Mouse (Mus musculus) lung, embryonic 14.5 days (tissue): ENCODE results near the gene Gngt1. TPM values are rescaled to one million over a fixed set of nuclear protein-coding genes. Genes with fewer than 3 reads are reported as not detected.

Source experiments
- ATAC-seq: fragments of 200-750 bp; cut with Nextera tagmentation; 2 replicates; pipeline ENCODE4 v1.8.0; 2017; ENCODE audit warnings: mild to moderate bottlenecking, moderate TSS enrichment, moderate library complexity; ENCODE audit not compliant: insufficient read depth
- DNase-seq: peaks from one replicate; pipeline ENCODE4 v3.0.0-alpha.2; 2015
- H3K27ac ChIP-seq: fragments of 300-500 bp; sonication (generic); 2 replicates; pipeline ENCODE4 v1.5.1; 2014; ENCODE audit warnings: low read depth, mild to moderate bottlenecking, moderate library complexity
- H3K27me3 ChIP-seq: fragments of 300-500 bp; sonication (generic); 2 replicates; pipeline ENCODE4 v1.6.1; 2014; ENCODE audit warnings: low read length, control low read depth; ENCODE audit not compliant: insufficient read depth
- H3K36me3 ChIP-seq: fragments of 300-500 bp; sonication (generic); 2 replicates; pipeline ENCODE4 v1.6.1; 2014; ENCODE audit warnings: control low read depth; ENCODE audit not compliant: insufficient read depth
- H3K4me1 ChIP-seq: fragments of 300-500 bp; sonication (generic); 2 replicates; pipeline ENCODE4 v1.6.1; 2014; ENCODE audit warnings: antibody characterized with exemption, control low read depth; ENCODE audit not compliant: insufficient read depth
- H3K4me2 ChIP-seq: fragments of 300-500 bp; sonication (generic); 2 replicates; pipeline ENCODE4 v1.6.1; 2014; ENCODE audit warnings: mild to moderate bottlenecking
- H3K4me3 ChIP-seq: fragments of 300-500 bp; sonication (generic); 2 replicates; pipeline ENCODE4 v1.5.1; 2014; ENCODE audit warnings: low read depth, low read length
- H3K9ac ChIP-seq: fragments of 300-500 bp; sonication (generic); 2 replicates; pipeline ENCODE4 v1.6.1; 2014
- H3K9me3 ChIP-seq: fragments of 300-500 bp; sonication (generic); 2 replicates; pipeline ENCODE4 v1.6.1; 2016; ENCODE audit warnings: low read depth, low read length, control low read depth
- CTCF ChIP-seq: IDR thresholded peaks from 2 replicates; pipeline ENCODE4 v1.5.1; 2016; ENCODE audit warnings: antibody characterized with exemption, low read depth
- WGBS: fragments of 180-500 bp; shearing (Covaris S2); extraction: QIAGEN DNeasy Blood & Tissue Kit; methylation state at CpG from one replicate; pipeline ENCODE4 v1.1.7; 2014; 5-methylcytosine and 5-hydroxymethylcytosine counted together
- polyA plus RNA-seq: library from polyadenylated mRNA; unstranded; fragments of >200 nt; fragmentation: Nextera tagmentation; extraction: Ambion mirVana; gene quantifications from 2 replicates; pipeline ENCODE4 v1.2.1, GENCODE M21; 2014

Gene Gngt1
- polyA plus RNA-seq, 1 experiment from 2014 or later = not detected

GRCm38 (mm10) chr6:3999296-3999695 lies 5.7 kb downstream of the Gngt1 start:
- Histone ChIP-seq H3K4me2 (no peak overlapping the region), H3K36me3 (no peaks in the 10 kb centered on the region), H3K27me3 (no peaks in the 10 kb centered on the region), H3K27ac (no peak overlapping the region), H3K4me3 (no peak overlapping the region), H3K9me3 (no peaks in the 10 kb centered on the region), H3K4me1 (no peaks in the 10 kb centered on the region), H3K9ac (no peak overlapping the region)
- DNase-seq (peak; percentile 46), ATAC-seq (no peak)
- TF ChIP-seq CTCF = no peak
- WGBS = 57% methylated on average over 6 of the region's 6 CpGs

GRCm38 (mm10) chr6:4000716-4001115 lies 7.1 kb downstream of the Gngt1 start:
- no peak overlapping the region for H3K9ac ChIP-seq
- H3K9me3 ChIP-seq = no peaks in the 10 kb centered on the region
- no peaks in the 10 kb centered on the region for H3K27me3 ChIP-seq
- ATAC-seq = no peak
- H3K27ac ChIP-seq = no peak overlapping the region
- no peak for DNase-seq
- WGBS = 78% methylated on average over 3 of the region's 3 CpGs
- no peak for TF ChIP-seq CTCF
- H3K4me1 ChIP-seq = no peaks in the 10 kb centered on the region
- no peak overlapping the region for H3K4me2 ChIP-seq
- no peak overlapping the region for H3K4me3 ChIP-seq
- no peaks in the 10 kb centered on the region for H3K36me3 ChIP-seq

- peak overlapping the region; percentile 78 for H3K27ac ChIP-seq
- no peaks in the 10 kb centered on the region for H3K9me3 ChIP-seq
- ATAC-seq = peak; percentile 40; the same call in 1 of the 2 replicates
- peak overlapping the region; percentile 51 for H3K4me3 ChIP-seq
- H3K4me2 ChIP-seq = peak overlapping the region; percentile 72
- 23% methylated on average over 4 of the region's 4 CpGs for whole genome bisulfite sequencing
- no peaks in the 10 kb centered on the region for H3K27me3 ChIP-seq
- no peak for TF ChIP-seq CTCF
- H3K36me3 ChIP-seq = no peaks in the 10 kb centered on the region
- DNase-seq = peak; percentile 47
- no peak overlapping the region for H3K9ac ChIP-seq
- 0 out of 2 replicates have a peak, but pooled peaks cover 3% of the 10 kb centered on the region for H3K4me1 ChIP-seq
Observed at GRCm38 (mm10) chr6:4003445-4003844, 9.9 kb downstream of the Gngt1 start.

DNA sequence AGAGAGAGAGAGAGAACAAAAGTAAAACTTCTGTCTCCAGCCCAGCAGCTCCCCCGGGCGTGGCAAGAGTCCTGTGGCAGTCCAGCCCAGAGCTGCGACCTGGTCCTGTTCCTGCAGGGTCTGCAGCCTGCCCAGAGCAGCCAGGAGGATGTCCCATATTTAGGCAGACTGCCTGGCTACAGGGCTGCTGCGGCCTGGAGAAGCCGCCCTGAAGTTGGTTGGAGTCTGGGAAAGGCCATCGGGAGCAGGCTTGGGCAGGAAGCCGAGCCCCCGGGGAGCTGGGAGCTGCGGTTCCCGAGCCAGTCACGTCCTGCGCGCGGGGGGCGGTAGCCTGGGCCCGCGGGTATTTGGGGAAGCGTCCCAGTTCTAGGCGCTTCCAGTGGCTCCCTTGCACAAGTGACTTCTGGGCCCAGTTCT lies 10.3 kb downstream of the Gngt1 start, which contains the start of gene Gng11:
TSS of gene Gng11 (plus strand) at position 15 of the 417 bp plus-strand sequence.
- H3K27me3 ChIP-seq = no peaks in the 10 kb centered on the region
- peak within 1 kb of the TSS; percentile 76 for H3K9ac ChIP-seq
- 0% methylated on average over 19 of the region's 19 CpGs for WGBS
- H3K4me3 ChIP-seq = peak within 1 kb of the TSS; percentile 51
- TF ChIP-seq CTCF = no peak
- H3K4me1 ChIP-seq = 0 out of 2 replicates have a peak, but pooled peaks cover 7% of the 10 kb centered on the region
- peak within 1 kb of the TSS; percentile 72 for H3K4me2 ChIP-seq
- H3K36me3 ChIP-seq = no peaks in the 10 kb centered on the region
- peak within 1 kb of the TSS; percentile 90 for H3K27ac ChIP-seq
- no peaks in the 10 kb centered on the region for H3K9me3 ChIP-seq
- peak; percentile 83 for DNase-seq
- peak; percentile 90 for ATAC-seq

GRCm38 (mm10) chr6:4004808-4005207 lies 11.2 kb downstream of the Gngt1 start:
- Histone ChIP-seq H3K4me1 (0 out of 2 replicates have a peak, but pooled peaks cover 7% of the 10 kb centered on the region), H3K4me3 (peak overlapping the region; percentile 51), H3K4me2 (peak overlapping the region; percentile 72), H3K9ac (peak overlapping the region; percentile 76; the same call in 1 of the 2 replicates), H3K27ac (no peak overlapping the region), H3K9me3 (no peaks in the 10 kb centered on the region), H3K36me3 (no peaks in the 10 kb centered on the region), H3K27me3 (no peaks in the 10 kb centered on the region)
- TF ChIP-seq CTCF = no peak
- 36% methylated on average over 2 of the region's 2 CpGs for WGBS
- DNase-seq = peak; percentile 12
- ATAC-seq = 0 out of 2 replicates have a peak, but pooled peaks have one; percentile 25

GRCm38 (mm10) chr6:4008501-4009040 lies 15.0 kb downstream of the Gngt1 start:
- 28% methylated on average over 2 of the region's 2 CpGs for WGBS
- H3K4me1 ChIP-seq = 0 out of 2 replicates have a peak, but pooled peaks cover 7% of the 10 kb centered on the region
- H3K9me3 ChIP-seq = no peaks in the 10 kb centered on the region
- no peak overlapping the region for H3K27ac ChIP-seq
- H3K4me2 ChIP-seq = no peak overlapping the region
- ATAC-seq (no peak), DNase-seq (peak; percentile 73)
- no peak for TF ChIP-seq CTCF
- no peaks in the 10 kb centered on the region for H3K36me3 ChIP-seq
- H3K4me3 ChIP-seq = no peak overlapping the region
- H3K9ac ChIP-seq = no peak overlapping the region
- no peaks in the 10 kb centered on the region for H3K27me3 ChIP-seq

DNA sequence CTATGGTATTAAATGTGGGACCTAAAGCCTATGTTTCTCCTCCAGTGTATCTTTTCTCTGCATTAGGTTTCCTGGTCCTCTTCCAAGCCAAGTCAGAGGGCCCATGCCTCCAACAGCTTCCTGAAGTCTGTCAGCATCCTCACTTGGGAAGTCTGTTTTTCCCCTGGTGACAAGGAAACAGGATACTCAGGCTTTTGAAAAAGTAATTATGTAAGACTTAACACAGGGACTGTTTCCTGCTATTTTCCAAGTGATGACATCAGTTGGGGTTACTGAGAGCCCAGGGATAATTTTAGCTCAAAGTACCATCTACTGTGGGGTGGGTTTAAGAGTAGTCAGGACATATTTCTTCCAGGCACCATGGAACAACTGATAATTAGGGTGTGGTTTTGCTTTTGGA lies 16.0 kb downstream of the Gngt1 start:
- H3K9ac ChIP-seq = no peak overlapping the region
- H3K9me3 ChIP-seq = no peaks in the 10 kb centered on the region
- H3K36me3 ChIP-seq = no peaks in the 10 kb centered on the region
- no peak overlapping the region for H3K4me3 ChIP-seq
- ATAC-seq = no peak
- no peak for TF ChIP-seq CTCF
- DNase-seq = peak; percentile 34
- H3K4me1 ChIP-seq = 0 out of 2 replicates have a peak, but pooled peaks cover 7% of the 10 kb centered on the region
- H3K4me2 ChIP-seq = no peak overlapping the region
- no peak overlapping the region for H3K27ac ChIP-seq
- H3K27me3 ChIP-seq = no peaks in the 10 kb centered on the region
